Mouse (Mus musculus) embryonic facial prominence, embryonic 13.5 days (tissue): ENCODE results near the gene Gm49661. TPM values are rescaled to one million over a fixed set of nuclear protein-coding genes. Genes with fewer than 3 reads are reported as not detected.

ENCODE experiments used
- ATAC-seq: fragments of 200-750 bp; cut with Nextera tagmentation; 2 replicates; pipeline ENCODE4 v1.8.0; 2017; ENCODE audit warnings: low read depth; ENCODE audit not compliant: insufficient number of reproducible peaks, insufficient read depth, low FRiP score, low TSS enrichment
- H3K27ac ChIP-seq: fragments of 300-500 bp; sonication (generic); 2 replicates; pipeline ENCODE4 v1.5.1; 2015; ENCODE audit warnings: moderate library complexity, mild to moderate bottlenecking, inconsistent platforms
- H3K27me3 ChIP-seq: fragments of 300-500 bp; sonication (generic); 2 replicates; pipeline ENCODE4 v1.6.1; 2015; ENCODE audit warnings: mild to moderate bottlenecking, inconsistent platforms
- H3K36me3 ChIP-seq: fragments of 300-500 bp; sonication (generic); 2 replicates; pipeline ENCODE4 v1.6.1; 2015; ENCODE audit warnings: mild to moderate bottlenecking, inconsistent platforms
- H3K4me1 ChIP-seq: fragments of 300-500 bp; sonication (generic); 2 replicates; pipeline ENCODE4 v1.6.1; 2015; ENCODE audit warnings: inconsistent platforms
- H3K4me2 ChIP-seq: fragments of 300-500 bp; sonication (generic); 2 replicates; pipeline ENCODE4 v1.6.1; 2015; ENCODE audit warnings: moderate library complexity, mild to moderate bottlenecking, inconsistent platforms
- H3K4me3 ChIP-seq: fragments of 300-500 bp; sonication (generic); 2 replicates; pipeline ENCODE4 v1.5.1; 2015; ENCODE audit warnings: mild to moderate bottlenecking, inconsistent platforms
- H3K9ac ChIP-seq: fragments of 300-500 bp; sonication (generic); 2 replicates; pipeline ENCODE4 v1.6.1; 2015; ENCODE audit warnings: mild to moderate bottlenecking, inconsistent platforms
- H3K9me3 ChIP-seq: fragments of 300-500 bp; sonication (generic); 2 replicates; pipeline ENCODE4 v1.6.1; 2016; ENCODE audit warnings: inconsistent platforms
- WGBS: fragments of 180-500 bp; shearing (Covaris S2); methylation state at CpG from one replicate; pipeline ENCODE4 v1.1.7; 2015; ENCODE audit warnings: mixed read lengths; 5-methylcytosine and 5-hydroxymethylcytosine counted together
- polyA plus RNA-seq: library from polyadenylated mRNA; unstranded; fragments of >200 nt; fragmentation: Nextera tagmentation; extraction: Ambion mirVana; gene quantifications from 2 replicates; pipeline ENCODE4 v1.2.1, GENCODE M21; 2015

Gm49661 gene
- polyA plus RNA-seq, 1 experiment from 2014 or later: not detected

DNA sequence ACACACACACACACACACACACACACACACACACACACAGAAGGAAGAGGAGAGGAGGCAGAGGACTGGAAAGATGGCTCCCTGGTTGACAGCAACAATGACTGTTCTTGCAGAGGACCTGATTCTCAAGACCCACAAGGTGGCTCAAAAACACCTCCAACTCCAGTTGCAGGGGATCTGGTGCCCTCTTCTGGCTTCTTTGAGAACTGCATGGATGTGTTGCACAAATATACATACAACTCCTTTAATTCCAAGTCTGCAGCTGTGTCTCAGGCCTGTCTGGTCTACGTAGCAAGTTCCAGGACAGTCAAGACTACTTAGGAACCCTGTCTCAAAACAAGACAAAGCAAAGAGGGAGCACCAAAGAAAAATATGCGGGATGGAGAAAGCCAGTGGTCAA lies 12.5 kb downstream of the Gm49661 start:
- Histone ChIP-seq H3K9me3 (no peaks in the 10 kb centered on the region), H3K4me2 (no peak overlapping the region), H3K27ac (no peak overlapping the region), H3K27me3 (peaks cover 21% of the 10 kb centered on the region), H3K9ac (no peak overlapping the region), H3K4me3 (no peak overlapping the region), H3K4me1 (no peaks in the 10 kb centered on the region; the same call in 1 of the 2 replicates), H3K36me3 (peaks cover 41% of the 10 kb centered on the region)
- ATAC-seq: no peak
- WGBS: 50% methylated on average over 2 of the region's 2 CpGs

DNA sequence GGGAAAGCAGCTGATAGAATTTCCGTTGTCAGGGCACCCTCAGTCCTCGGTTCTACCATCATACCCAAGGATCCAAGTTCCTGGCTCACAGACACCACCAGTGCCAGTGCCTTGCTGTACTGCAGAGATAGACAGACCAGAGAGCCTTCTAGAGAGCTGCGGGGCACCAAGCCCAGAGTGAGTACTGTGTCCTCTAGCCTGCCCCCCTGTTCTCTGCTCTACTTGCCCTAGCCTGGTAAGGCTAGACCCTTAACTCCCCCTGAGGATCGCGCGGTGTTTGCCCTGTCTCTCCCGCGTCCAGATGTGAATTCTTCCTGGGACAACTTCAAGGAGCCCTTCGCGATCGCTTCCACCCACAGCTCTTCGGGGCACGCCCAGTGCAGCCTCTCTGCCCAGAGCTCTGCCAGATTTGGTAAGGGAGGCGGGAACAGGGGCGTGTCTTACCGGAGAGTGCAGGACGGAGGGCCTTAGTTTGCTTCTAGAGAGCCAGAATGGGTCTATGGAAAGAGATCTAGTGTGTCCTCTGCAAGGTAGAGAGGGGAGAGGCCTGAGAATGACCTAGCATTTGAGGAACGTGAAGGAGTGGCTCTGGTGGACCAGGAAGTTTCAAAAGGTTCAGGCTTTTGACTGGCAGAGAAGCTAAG lies 16.5 kb downstream of the Gm49661 start:
- 9% methylated on average over 18 of the region's 18 CpGs for WGBS
- Histone ChIP-seq H3K36me3 (peaks cover 11% of the 10 kb centered on the region), H3K9ac (no peak overlapping the region), H3K27ac (no peak overlapping the region), H3K4me1 (no peaks in the 10 kb centered on the region; the same call in 1 of the 2 replicates), H3K4me2 (peak overlapping the region; percentile 24; the same call in 1 of the 2 replicates), H3K4me3 (peak overlapping the region; percentile 6; the same call in 1 of the 2 replicates), H3K9me3 (no peaks in the 10 kb centered on the region), H3K27me3 (peaks cover 58% of the 10 kb centered on the region)
- ATAC-seq: no peak

DNA sequence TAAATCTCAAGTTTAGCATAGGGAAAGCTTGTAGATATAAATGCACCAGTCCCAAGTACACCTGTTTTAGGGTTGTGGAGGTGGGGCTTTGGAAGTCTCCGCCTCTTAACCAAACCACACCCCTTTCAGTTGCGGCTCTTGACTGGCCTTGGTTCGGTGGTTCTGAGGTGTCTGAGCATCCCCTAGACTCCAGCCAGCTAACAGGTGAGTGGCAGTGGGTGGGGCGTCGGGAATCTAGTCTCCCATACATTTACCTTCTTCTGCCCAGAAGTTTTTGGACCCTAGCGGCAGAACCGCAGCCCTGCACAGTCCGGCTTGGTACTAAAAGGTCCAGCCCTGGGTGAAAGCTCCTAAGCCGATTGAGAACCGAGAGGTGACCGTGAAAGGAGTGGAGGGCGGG lies 19.5 kb downstream of the Gm49661 start:
- Histone ChIP-seq H3K36me3 (no peaks in the 10 kb centered on the region), H3K9me3 (no peaks in the 10 kb centered on the region), H3K4me3 (no peak overlapping the region), H3K4me2 (no peak overlapping the region), H3K4me1 (peaks cover 14% of the 10 kb centered on the region), H3K27me3 (peaks cover 85% of the 10 kb centered on the region), H3K9ac (no peak overlapping the region), H3K27ac (no peak overlapping the region)
- WGBS: 15% methylated on average over 12 of the region's 12 CpGs
- no peak for ATAC-seq

DNA sequence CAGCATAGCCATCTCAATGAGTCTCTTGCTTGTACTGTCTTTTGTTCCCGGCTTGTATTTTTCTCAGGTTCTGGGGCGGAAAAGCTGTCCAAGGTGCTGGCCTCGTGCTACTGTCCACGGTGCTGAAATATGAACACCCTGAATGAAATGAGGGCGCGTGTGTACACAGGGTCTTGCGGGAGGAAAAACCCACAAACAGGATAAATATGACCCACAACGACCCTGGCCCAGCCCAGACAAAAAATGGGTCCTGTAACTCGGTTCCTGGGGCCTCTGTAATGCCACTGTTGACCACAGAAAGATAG lies 22.0 kb downstream of the Gm49661 start:
- H3K27me3 ChIP-seq: peaks cover 91% of the 10 kb centered on the region
- H3K27ac ChIP-seq: no peak overlapping the region
- H3K4me3 ChIP-seq: no peak overlapping the region
- H3K9me3 ChIP-seq: no peaks in the 10 kb centered on the region
- no peak overlapping the region for H3K9ac ChIP-seq
- no peak overlapping the region for H3K4me2 ChIP-seq
- peaks cover 18% of the 10 kb centered on the region for H3K4me1 ChIP-seq
- H3K36me3 ChIP-seq: no peaks in the 10 kb centered on the region
- 10% methylated on average over 9 of the region's 9 CpGs for WGBS
- ATAC-seq: no peak

DNA sequence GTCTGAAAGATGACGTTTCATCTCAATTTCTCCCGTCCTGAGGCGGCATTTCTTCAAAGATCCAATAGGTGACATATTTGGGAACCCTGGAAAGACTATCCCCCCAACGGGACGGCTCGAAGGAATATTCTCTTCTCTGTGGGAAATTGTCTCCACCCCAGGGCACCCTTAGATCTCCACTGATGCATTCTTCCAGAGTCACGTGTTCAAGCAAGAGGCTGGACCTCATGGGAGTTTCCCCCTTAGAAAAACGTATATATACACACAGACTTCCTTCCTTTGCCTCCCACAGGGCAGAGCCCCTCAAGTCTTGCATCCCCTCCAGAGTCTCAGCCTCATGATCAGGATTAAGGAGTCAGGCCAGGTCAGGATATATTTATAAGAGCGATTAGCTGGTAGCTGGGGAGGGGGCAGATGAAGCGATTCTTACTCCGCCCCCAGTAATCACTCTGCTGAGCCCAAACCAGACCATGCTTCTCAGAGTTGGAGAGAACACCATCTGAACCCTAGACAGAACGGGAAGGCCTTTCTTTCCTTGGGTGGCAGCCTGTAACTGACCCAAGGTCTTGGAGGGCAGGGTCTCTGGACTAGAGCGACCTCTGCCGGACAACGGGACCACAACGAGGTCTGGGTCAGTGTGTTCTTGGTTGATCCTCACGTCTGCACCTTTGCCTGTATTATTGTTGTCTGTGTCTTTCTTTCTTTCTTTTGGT lies 22.5 kb downstream of the Gm49661 start, which contains the start of gene Rtbdn:
Rtbdn (plus strand) TSS at position 464 of the 713 bp plus-strand sequence.
- no peak for ATAC-seq
- Histone ChIP-seq H3K9ac (0 out of 2 replicates have a peak within 1 kb of the TSS, but pooled peaks have one; percentile 32), H3K36me3 (no peaks in the 10 kb centered on the region), H3K4me3 (peak within 1 kb of the TSS; percentile 47), H3K4me1 (peaks cover 18% of the 10 kb centered on the region), H3K27ac (no peak within 1 kb of the TSS), H3K4me2 (peak within 1 kb of the TSS; percentile 85), H3K27me3 (peaks cover 90% of the 10 kb centered on the region), H3K9me3 (no peaks in the 10 kb centered on the region)
- 8% methylated on average over 17 of the region's 17 CpGs for WGBS

DNA sequence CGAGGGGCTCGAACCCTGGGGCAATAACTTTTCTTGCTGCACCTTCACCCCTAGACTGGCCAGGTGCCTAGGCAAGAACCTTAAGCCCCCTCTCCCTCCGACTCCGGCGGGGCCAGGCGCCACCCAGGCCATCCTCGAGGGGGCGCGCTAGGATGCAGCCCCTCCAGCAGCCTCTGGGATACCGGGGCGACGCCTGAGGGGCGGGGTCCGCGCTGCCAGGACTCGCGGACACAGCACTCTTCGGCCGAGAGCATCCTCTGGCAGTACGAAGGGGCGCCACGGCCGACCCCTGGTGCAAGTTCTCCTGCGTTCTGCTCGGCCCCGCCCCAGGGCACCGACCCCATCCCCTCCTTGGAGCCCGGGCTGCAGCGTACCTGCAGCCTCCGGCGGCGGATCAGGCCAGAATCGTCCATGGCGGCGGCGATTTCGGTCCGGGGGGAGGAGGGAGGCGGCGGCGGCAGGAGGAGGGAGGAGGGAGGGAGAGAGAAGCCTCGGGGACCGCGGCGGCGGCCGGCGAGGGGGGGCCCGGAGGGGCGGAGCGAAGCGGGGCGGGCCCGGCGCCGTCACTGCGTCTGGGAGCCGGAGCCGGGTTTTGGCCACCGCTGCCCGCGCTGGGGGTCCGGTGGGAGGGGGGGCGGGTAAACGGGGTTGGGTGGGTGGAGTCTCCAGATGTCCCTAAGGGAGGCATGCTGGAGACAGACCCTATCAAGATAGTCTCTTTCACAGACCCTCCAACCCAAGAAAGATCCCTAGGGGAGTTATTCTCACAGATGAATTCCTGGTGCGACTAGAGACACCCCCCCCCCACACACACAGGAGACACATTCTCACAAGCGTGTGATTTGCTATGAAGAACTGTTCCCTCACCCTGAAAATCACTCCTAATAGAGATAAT lies 23.4 kb downstream of the Gm49661 start:
- Histone ChIP-seq H3K9ac (0 out of 2 replicates have a peak overlapping the region, but pooled peaks have one; percentile 32), H3K4me1 (peaks cover 18% of the 10 kb centered on the region), H3K4me2 (peak overlapping the region; percentile 85), H3K36me3 (no peaks in the 10 kb centered on the region), H3K27ac (no peak overlapping the region), H3K27me3 (peaks cover 88% of the 10 kb centered on the region), H3K9me3 (no peaks in the 10 kb centered on the region), H3K4me3 (peak overlapping the region; percentile 47)
- ATAC-seq: 0 out of 2 replicates have a peak, but pooled peaks have one; percentile 13
- WGBS: 1% methylated on average over 43 of the region's 67 CpGs

DNA sequence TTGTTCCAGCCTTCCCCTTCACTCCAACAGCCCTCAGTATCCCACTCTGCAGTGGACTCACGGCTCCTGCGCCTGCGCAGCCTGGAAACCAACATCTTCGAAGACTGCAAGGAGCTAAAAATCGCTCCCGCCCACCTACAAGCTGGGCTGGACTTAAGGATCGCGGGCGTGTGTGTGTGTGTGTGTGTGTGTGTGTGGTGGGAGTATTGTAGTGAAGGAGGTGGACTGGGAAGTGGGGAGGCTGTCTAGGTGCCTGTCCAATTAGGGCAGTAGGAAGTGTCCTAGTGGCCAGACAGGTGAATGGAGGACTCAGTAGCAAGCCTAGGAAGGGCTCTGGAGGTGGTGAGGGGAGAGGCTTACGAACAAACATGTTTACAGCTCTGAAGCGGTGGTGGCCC lies 24.0 kb downstream of the Gm49661 start:
- no peaks in the 10 kb centered on the region for H3K9me3 ChIP-seq
- H3K4me2 ChIP-seq: peak overlapping the region; percentile 85; the same call in 1 of the 2 replicates
- no peaks in the 10 kb centered on the region for H3K36me3 ChIP-seq
- no peak overlapping the region for H3K27ac ChIP-seq
- H3K4me1 ChIP-seq: peaks cover 18% of the 10 kb centered on the region
- no peak overlapping the region for H3K9ac ChIP-seq
- 3% methylated on average over 11 of the region's 11 CpGs for WGBS
- H3K27me3 ChIP-seq: peaks cover 88% of the 10 kb centered on the region
- ATAC-seq: no peak
- H3K4me3 ChIP-seq: peak overlapping the region; percentile 47

DNA sequence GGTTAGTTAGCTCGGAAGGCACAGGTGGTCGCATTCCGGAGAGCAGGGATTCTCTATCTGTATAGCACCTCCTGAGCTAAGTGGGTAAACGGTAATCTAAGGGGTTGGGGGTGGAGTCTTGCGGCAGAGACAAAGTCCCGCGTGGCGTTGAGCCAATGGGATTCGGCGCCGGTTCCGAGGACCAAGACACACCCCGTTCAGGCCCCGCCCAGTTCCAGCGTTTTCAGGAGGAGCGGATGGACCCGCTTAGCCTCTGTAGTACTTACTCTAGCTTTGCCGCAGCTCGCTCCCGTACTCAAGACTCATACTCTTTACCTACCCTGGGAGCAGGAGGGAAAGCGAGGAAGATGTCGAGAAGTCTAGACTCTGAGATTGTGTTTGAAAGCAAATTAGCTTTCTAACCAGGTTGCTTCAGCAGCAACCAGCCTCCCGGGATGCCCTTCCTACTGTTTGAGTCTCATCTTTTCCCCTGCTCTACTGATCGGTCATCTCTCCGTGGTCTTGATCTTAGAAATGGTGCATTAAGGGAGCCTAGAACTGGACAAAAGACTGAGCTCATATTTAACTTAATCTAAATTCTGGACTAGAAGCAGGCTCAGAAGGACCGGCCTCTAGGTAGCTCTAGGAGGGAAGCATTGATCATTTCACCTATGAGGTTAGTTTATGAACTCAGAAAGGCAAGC lies 24.6 kb downstream of the Gm49661 start:
- Histone ChIP-seq H3K27ac (no peak overlapping the region), H3K36me3 (no peaks in the 10 kb centered on the region), H3K27me3 (peaks cover 85% of the 10 kb centered on the region), H3K9me3 (no peaks in the 10 kb centered on the region), H3K9ac (no peak overlapping the region), H3K4me1 (peaks cover 18% of the 10 kb centered on the region), H3K4me2 (peak overlapping the region; percentile 14; the same call in 1 of the 2 replicates), H3K4me3 (peak overlapping the region; percentile 16)
- ATAC-seq: no peak
- 2% methylated on average over 26 of the region's 26 CpGs for WGBS

DNA sequence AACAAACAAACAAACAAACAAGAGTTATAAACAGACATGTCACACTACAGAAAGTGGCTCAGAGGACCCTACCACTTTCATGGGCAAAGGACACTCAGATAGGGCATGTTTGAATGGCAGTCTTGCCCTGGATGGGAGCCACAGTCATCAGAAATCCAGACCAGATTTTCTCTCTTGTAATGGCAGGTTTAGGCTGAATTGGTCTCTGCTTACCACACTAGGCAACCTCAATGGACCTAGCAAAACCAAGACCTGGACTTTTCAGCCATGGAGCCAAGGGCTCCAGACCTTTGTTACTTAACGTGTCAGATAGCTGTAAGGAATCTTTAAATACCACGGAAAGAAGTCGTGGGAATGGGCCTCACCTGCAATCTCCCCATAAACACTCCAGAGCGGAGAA lies 25.5 kb downstream of the Gm49661 start:
- ATAC-seq: no peak
- H3K27me3 ChIP-seq: peaks cover 88% of the 10 kb centered on the region

DNA sequence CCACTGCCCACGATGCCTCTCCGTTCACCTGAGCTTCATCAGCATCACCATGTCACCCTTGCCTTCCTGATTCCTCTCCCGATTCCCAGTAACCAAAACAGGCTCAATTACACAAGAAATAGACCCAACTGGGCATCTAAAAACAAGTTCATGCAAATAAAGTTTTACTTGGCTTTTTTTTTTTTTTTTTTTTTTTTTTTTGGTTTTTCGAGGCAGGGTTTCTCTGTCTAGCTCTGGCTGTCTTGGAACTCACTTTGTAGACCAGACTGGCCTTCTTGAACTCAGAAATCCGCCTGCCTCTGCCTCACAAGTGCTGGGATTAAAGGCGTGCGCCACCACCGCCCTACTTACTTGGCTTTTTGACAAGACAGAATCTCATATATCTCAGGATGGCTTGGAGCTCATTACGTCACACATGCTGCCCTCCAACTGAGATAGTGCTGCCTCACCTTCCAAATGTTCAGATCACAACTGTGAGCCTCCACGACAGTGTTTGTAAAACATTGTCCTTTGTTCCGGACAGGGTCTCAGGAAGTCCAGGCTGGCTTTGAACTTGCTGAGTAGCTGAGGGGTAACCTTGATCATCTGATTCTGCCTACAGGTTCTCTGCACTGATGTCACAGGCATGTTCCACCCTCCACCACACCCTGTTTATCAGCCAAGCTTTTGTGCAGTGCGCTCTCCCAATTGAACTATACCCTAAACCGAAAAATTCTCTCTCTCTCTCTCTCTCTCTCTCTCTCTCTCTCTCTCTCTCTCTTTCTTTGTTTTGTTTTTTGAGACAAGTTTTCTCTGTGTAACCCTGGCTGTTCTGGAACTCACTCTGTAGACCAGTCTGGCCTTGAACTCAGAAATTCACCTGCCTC lies 31.4 kb downstream of the Gm49661 start:
- no peak for ATAC-seq
- Histone ChIP-seq H3K9me3 (no peaks in the 10 kb centered on the region), H3K4me2 (peak overlapping the region; percentile 81), H3K36me3 (no peaks in the 10 kb centered on the region), H3K4me1 (peaks cover 17% of the 10 kb centered on the region), H3K27ac (no peak overlapping the region), H3K27me3 (peaks cover 86% of the 10 kb centered on the region), H3K4me3 (peak overlapping the region; percentile 45; the same call in 1 of the 2 replicates), H3K9ac (no peak overlapping the region)
- WGBS: 61% methylated on average over 13 of the region's 13 CpGs

More for the DNA sequence above, 25.5 kb downstream of the Gm49661 start:
- Histone ChIP-seq H3K9me3 (no peaks in the 10 kb centered on the region), H3K27ac (no peak overlapping the region), H3K4me2 (no peak overlapping the region), H3K9ac (no peak overlapping the region), H3K4me1 (peaks cover 18% of the 10 kb centered on the region), H3K36me3 (no peaks in the 10 kb centered on the region), H3K4me3 (no peak overlapping the region)
- WGBS: 10% methylated on average over 4 of the region's 4 CpGs
